Comparison of ENCODE assay signal across 8 mouse cellular contexts in genomic region chr15:99456963-99457605, GRCm38 (mm10). TPM values are rescaled to one million over a fixed set of nuclear protein-coding genes. Genes with fewer than 3 reads are reported as not detected.
DNase-seq lines count a peak whose midpoint lies in the region; ATAC-seq and TF ChIP-seq lines count a peak whose summit lies in the region.

No protein-coding gene starts in this region.

- intact Hi-C loops in heart, postnatal 10 days (cut with DNase I) = loop anchor here (2.0 kb wide), 1 partner anchor 36 kb away; no protein-coding TSS in a partner anchor

- under 1% methylated on average over 42 of the region's 43 CpGs for WGBS in forebrain, embryonic 13.5 days

- peak overlapping the region; percentile 87 for H3K4me2 ChIP-seq in forebrain, embryonic 13.5 days

- in situ Hi-C loops in ES-E14 (cut with MboI; ENCODE audit: low sequenced_read_pairs in 2 of 2, unreplicated experiment in 2 of 2) = no loop called here

- H3K9ac ChIP-seq in ES-E14 (ENCODE audit: insufficient read depth, low read depth, low read length, poor library complexity, severe bottlenecking) = peak overlapping the region; percentile 67
- H3K9ac ChIP-seq in forebrain, embryonic 13.5 days = peak overlapping the region; percentile 80

- ATAC-seq in forebrain, embryonic 13.5 days = peak; percentile 78

- H3K4me1 ChIP-seq in ES-E14 (ENCODE audit: control insufficient read depth in 2 of 2, insufficient read depth in 2 of 2, low read length in 2 of 2, poor library complexity in 1 of 2) = peaks cover 2 to 17% of the 10 kb centered on the region in 2 experiments
- H3K4me1 ChIP-seq in forebrain, embryonic 13.5 days = peaks cover 50% of the 10 kb centered on the region

- H3K27ac ChIP-seq in ES-E14 (ENCODE audit: insufficient read depth, low read depth, low read length, poor library complexity, severe bottlenecking) = peak overlapping the region; percentile 29; the same call in 1 of the 2 replicates
- H3K27ac ChIP-seq in forebrain, embryonic 13.5 days = peak overlapping the region; percentile 89
- peak overlapping the region; percentile 95 for H3K27ac ChIP-seq in layer of hippocampus, adult 2 months

- H3K27me3 ChIP-seq in forebrain, embryonic 13.5 days = no peaks in the 10 kb centered on the region

- TF ChIP-seq POLR2A in brain, embryonic 14.5 days (IDR thresholded peaks at IDR 0.05; ENCODE audit: borderline replicate concordance, extremely low read depth, insufficient read depth, insufficient read length, poor library complexity, severe bottlenecking) = no peak

- TF ChIP-seq CTCF in brain, embryonic 14.5 days (IDR thresholded peaks at IDR 0.05; ENCODE audit: borderline replicate concordance, extremely low read depth, insufficient read depth, insufficient read length) = no peak
- TF ChIP-seq CTCF in layer of hippocampus, adult 2 months (conservative IDR thresholded peaks at IDR 0.05) = no peak

- H3K9me3 ChIP-seq in ES-E14 (ENCODE audit: control insufficient read depth, insufficient read depth, low read depth, low read length) = no peaks in the 10 kb centered on the region
- H3K9me3 ChIP-seq in forebrain, embryonic 13.5 days (replicated peaks) = no peaks in the 10 kb centered on the region

- no peaks in the 10 kb centered on the region for H3K36me3 ChIP-seq in ES-E14 (ENCODE audit: control insufficient read depth, insufficient read depth, low read length, poor library complexity, severe bottlenecking)
- 0 out of 2 replicates have a peak, but pooled peaks cover 8% of the 10 kb centered on the region for H3K36me3 ChIP-seq in forebrain, embryonic 13.5 days (ENCODE audit: poor library complexity, severe bottlenecking)

- peak overlapping the region; percentile 91 to 100 for H3K4me3 ChIP-seq in ES-E14 (ENCODE audit: insufficient read depth in 1 of 2, low read depth in 1 of 2, low read length in 2 of 2, poor library complexity in 1 of 2, severe bottlenecking in 1 of 2)
- H3K4me3 ChIP-seq in forebrain, embryonic 13.5 days = peak overlapping the region; percentile 84
- H3K4me3 ChIP-seq in layer of hippocampus, adult 2 months = peak overlapping the region; percentile 96

- DNase-seq in ES-E14 (ENCODE audit: low read depth, low spot score) = peak; percentile 62
- peak; percentile 82 for DNase-seq in brain, embryonic 14.5 days (ENCODE audit: low read depth)
- DNase-seq in heart, postnatal 10 days = peak; percentile 79
- peak; percentile 46 to 54 for DNase-seq in layer of hippocampus, adult 2 months (ENCODE audit: low spot score in 2 of 2)
- peak; percentile 84 for DNase-seq in lung, postnatal 10 days
- DNase-seq in ovary, postnatal 36 days (ENCODE audit: low spot score) = peak; percentile 72
- DNase-seq in yolk sac, embryonic 10.5 days (ENCODE audit: low spot score) = peak; percentile 76

TF ChIP-seq in ES-E14, 5 proteins besides CTCF, POLR2A, EP300 and RAD21:
- no peak for TF ChIP-seq CHD2 (IDR thresholded peaks at IDR 0.05; ENCODE audit: low read depth, low read length)
- no peak for TF ChIP-seq HCFC1 (IDR thresholded peaks at IDR 0.05; ENCODE audit: borderline replicate concordance, insufficient read depth, low read length)
- TF ChIP-seq ZNF384 (IDR thresholded peaks at IDR 0.05; ENCODE audit: low read depth, low read length) = no peak
- TF ChIP-seq ZC3H11A (IDR thresholded peaks at IDR 0.05; ENCODE audit: borderline replicate concordance, low read depth, low read length) = no peak
- TF ChIP-seq MAFK (IDR thresholded peaks at IDR 0.05; ENCODE audit: insufficient read depth, low read depth, low read length) = no peak

RNA-seq across cellular contexts. Expression of gene Nckap5l, which starts 0.5 kb away (rescaled TPM):
- total RNA-seq in ES-E14 (2012; rRNA removed) = 5.9 and 6.3 TPM in 2 replicates
- polyA plus RNA-seq in brain, embryonic 14.5 days (2012; rRNA removed) = 18.6 and 29.0 TPM in 2 replicates
- polyA plus RNA-seq in forebrain, embryonic 13.5 days (2015; fragmentation: Nextera tagmentation; extraction: Ambion mirVana) = 9.3 and 13.4 TPM in 2 replicates
- total RNA-seq in heart, postnatal 10 days (2021) = 10 to 100 TPM; 17.4 to 25.5 TPM
- 10 to 100 TPM; 17.1 to 18.5 TPM for total RNA-seq in layer of hippocampus, adult 2 months (2021)

RNA-seq across cellular contexts. Expression of gene Bcdin3d, which starts 17.4 kb away (rescaled TPM):
- 36.1 and 47.5 TPM in 2 replicates for total RNA-seq in ES-E14 (2012; rRNA removed)
- polyA plus RNA-seq in brain, embryonic 14.5 days (2012; rRNA removed) = 15.1 and 15.2 TPM in 2 replicates
- polyA plus RNA-seq in forebrain, embryonic 13.5 days (2015; fragmentation: Nextera tagmentation; extraction: Ambion mirVana) = 24.7 and 25.4 TPM in 2 replicates
- total RNA-seq in heart, postnatal 10 days (2021) = 1 to 10 TPM; 3.9 to 7.3 TPM
- 1 to 10 TPM; 4.0 to 5.5 TPM for total RNA-seq in layer of hippocampus, adult 2 months (2021)

Comparison
In these comparisons a context has a peak if more than half of its experiments do, and no peak if none do; other contexts are left out.
1. Peak in every context shown above with its lines: DNase-seq, ATAC-seq, H3K4me3 ChIP-seq and H3K27ac ChIP-seq.
2. H3K27ac ChIP-seq: peak in every context shown above with its lines; median percentile 95 in layer of hippocampus, adult 2 months; 89 in forebrain, embryonic 13.5 days; 29 in ES-E14.